Mouse (Mus musculus) thymus, adult 18-20 months (tissue): ENCODE results near the gene Ift46.
"Not testable (repeated sequence)": the region's sequence is repeated elsewhere in the genome, so short reads cannot be mapped to it uniquely, and the experiment has no call there.

ENCODE experiments used
- DNase-seq, 2 experiments: peaks; one replicate each; pipeline ENCODE4 v3.0.0; 2022; ENCODE audit warnings: mixed read lengths in 2 of 2

The Ift46 gene

GRCm38 (mm10) chr9:44736301-44736700 lies 31.4 kb upstream of the Ift46 start:
- no peak for DNase-seq

GRCm38 (mm10) chr9:44737240-44737949 lies 30.3 kb upstream of the Ift46 start:
- DNase-seq: no peak

DNA sequence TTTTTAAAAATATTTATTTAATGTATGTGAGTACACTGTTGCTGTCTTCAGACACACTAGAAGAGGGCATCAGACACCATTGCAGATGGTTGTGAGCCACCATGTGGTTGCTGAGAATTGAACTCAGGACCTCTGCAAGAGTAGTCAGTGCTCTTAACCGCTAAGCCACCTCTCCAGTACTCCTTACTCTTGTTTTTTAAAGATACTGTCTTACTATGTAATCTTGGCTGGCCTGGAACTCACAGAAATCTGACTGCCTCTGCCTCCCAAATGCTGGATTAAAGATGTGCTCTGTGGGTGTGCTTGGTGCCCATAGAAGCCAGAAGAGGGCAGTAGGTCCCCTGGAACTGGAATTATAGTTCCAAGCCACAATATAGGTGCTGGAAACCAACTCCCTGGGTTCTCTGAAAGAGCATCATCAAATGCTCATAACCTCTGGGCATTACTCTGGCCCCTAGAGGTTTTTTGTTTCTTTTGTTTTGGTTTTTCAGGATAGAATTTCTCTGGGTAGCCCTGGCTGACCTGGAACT lies 27.0 kb upstream of the Ift46 start:
- DNase-seq: no peak

- no peak for DNase-seq
Observed at GRCm38 (mm10) chr9:44745371-44745770, 22.3 kb upstream of the Ift46 start.

- DNase-seq: no peak
Observed at GRCm38 (mm10) chr9:44746666-44747065, 21.0 kb upstream of the Ift46 start.

DNA sequence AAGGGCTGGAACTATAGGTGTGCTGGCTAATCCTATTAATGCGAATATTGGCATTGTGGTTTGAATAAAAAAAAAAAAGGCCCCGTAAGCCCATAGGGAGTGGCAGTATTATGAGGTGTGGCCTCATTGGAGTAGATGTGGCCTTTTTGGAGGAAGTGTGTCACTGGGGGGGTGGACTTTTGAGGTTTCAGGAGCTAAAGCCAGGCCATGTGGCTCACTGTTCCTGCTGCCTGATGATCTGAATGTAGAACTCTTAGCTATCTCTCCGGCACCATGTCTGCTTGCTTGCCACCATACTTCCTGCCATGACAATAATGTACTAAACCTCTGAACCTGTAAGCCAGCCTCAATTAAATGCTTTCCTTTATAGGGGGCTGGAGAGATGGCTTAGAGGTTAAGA lies 20.4 kb upstream of the Ift46 start:
- DNase-seq: no peak

- DNase-seq: no peak
Observed at GRCm38 (mm10) chr9:44748473-44748872, 19.2 kb upstream of the Ift46 start.

GRCm38 (mm10) chr9:44760873-44761272 lies 6.8 kb upstream of the Ift46 start:
- DNase-seq: no peak

DNA sequence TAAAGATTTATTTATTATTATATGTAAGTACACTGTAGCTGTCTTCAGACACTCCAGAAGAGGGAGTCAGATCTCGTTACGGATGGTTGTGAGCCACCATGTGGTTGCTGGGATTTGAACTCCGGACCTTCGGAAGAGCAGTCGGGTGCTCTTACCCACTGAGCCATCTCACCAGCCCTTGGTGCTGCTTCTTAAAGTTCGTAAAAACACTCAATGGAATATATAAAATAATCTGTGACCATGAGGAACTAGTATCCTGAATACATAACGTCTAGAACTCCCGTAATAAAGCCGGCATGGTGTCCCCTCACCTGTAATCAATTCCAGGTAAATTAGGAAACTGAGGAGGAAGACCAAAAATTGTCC lies 304 bp downstream of the Ift46 start:
- DNase-seq: not testable (repeated sequence)

GRCm38 (mm10) chr9:44771376-44771775 lies 3.7 kb downstream of the Ift46 start:
- no peak for DNase-seq

DNA sequence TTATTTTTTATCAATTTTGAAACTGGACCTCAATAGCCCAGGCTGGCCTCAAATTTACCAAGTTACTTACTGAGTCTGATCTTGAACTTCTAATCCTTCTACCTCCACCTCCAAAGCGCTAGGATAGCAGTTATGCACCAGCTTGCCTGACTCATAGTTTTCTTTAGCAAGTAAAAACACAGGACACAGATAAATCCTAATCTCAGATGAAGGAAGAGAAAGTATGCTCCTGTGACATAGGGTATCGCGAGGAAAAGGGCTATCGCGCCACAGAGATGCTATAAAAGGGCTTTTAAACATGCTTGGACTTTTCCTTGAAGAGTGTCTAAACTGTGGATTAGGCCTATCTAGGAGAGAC lies 4.7 kb downstream of the Ift46 start:
- no peak for DNase-seq

DNA sequence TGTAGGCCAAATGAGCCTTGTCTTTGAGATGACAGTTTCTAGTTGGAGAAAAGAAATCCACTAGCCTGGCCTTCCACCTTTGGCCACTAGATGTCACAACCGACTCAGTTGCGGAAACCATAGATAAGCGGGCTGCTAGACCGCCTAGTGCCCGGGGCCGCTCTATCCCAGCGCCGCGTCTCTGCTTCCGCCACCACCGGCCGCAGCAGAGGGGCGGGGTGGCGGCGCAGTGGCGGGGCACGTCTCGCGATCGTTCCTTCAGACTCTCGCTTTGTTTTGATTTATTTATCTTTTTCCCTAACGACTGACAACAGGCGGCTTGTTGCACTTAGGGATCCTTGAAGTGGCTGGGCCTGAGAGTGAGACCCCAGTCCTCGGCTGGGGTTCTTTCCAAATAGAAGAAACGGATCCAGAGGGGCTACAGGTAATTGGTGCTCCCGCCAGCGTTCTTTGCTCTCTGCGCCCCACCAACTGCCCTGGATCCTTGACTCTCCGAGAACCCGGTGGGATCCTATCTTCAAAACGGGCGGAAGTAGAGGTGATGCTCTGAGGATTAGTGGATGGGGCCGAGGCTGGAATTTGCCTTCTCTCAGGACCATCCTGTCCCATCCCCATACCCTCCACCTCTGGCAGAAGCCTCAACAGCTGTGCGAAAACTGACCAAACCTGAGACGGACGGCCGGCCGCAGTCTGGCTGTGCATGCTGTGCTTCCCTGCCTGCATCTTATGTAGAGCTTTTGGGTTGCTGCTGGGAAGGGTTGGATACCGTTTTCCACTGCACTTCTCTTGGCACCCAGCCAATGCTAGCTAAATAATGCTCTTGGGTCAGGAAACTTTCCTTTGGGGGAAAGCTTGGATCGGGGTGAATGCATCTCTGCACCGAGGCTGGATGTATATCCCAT lies 5.3 kb downstream of the Ift46 start:
- DNase-seq: peak; percentile 81 to 84

- DNase-seq: no peak
Observed at GRCm38 (mm10) chr9:44792842-44793241, 25.1 kb downstream of the Ift46 start.

DNA sequence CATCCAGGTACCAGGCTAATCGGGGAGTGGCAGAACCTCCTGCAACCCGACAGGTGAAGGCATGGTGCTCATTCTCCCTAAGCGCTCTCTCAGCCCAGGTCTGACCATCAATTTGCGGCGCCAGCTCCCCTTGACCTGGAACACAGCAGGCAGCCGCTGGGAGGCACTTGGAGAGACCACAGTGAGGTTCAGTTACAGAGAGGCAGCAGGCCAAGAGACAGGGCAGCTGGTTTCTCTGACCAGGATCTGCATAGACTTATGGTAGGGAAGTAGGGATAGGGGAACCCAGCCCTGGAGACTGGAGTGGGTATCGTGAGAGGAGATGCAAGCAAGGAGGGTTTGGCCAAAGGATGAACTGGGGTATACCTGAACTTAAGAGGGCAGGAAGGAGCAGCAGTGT lies 30.6 kb downstream of the Ift46 start:
- no peak for DNase-seq

DNA sequence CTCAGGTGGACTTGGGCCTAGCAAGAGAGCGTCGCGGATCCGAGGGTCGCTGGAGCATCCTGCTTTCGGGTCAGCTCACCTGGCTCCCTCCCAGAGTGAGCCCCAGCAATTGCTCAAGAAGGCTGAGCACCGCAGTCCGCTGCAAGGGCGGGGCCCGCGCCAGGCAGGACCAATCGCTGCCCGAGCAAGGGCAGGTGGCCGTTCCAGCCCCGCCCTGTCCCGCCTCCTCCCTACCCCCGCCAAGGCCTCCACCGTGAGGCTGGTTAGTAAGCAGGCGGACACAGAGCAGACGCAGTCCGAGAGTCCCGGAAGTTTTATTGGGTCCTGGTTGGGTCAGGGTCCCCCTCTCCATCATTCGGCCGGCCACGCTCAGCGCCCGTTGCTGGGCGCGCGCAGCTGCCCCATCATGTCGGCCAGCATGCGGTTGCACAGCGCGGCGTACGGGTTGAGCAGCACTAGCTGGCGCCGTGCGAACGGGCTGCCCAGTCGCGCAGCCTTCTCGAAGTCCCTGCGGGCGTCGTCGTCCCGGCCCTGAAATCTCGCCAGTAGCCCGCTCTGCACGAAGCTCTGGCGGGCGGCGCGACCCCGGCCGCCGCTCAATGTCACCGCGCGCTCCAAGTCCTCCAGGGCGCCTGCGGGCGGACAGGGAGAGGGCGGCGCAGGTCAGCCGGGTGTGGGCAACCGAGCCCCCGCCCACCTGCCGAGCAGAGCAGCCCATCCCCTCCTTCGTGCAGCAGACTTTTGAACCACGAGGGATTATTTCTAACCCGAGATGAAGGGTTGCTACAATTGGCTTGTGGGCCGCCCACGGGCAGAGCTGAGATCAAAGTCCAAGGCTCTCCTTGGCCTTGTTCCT lies 31.6 kb downstream of the Ift46 start, which contains the start of gene Tmem25:
Tmem25 (minus strand) TSS at position 206 of the 856 bp plus-strand sequence.
- peak; percentile 47 to 52 for DNase-seq

- DNase-seq: no peak
Observed at GRCm38 (mm10) chr9:44799958-44800324, 32.2 kb downstream of the Ift46 start.

- no peak for DNase-seq
Observed at GRCm38 (mm10) chr9:44801669-44802068, 34.0 kb downstream of the Ift46 start.

GRCm38 (mm10) chr9:44802808-44803450 lies 35.2 kb downstream of the Ift46 start, which contains the start of gene Ttc36:
Gene Ttc36 (minus strand): TSS chr9:44803072.
- DNase-seq: no peak

DNA sequence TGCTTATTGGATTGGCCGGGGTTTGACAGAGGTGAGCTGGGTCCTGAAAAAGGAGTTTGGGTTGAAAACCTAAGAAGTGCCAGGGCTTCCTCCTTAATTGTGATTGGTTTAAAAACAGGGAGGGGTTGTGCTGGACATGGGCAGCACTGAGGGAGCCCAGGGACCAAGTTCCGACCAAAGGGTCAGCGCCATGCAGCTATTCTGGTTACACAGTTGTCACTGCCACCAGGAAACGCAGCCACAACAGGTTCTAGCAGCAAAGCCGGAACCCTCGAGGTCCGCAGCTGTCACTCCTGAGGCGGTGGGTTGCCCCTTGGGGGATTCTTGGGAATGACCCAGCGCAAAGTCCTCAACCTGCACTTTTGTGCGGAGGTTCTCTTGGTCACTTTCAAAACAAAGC lies 37.0 kb downstream of the Ift46 start:
- no peak for DNase-seq

- no peak for DNase-seq
Observed at GRCm38 (mm10) chr9:44805536-44805935, 37.8 kb downstream of the Ift46 start.

GRCm38 (mm10) chr9:44807141-44807540 lies 39.4 kb downstream of the Ift46 start:
- DNase-seq: no peak

DNA sequence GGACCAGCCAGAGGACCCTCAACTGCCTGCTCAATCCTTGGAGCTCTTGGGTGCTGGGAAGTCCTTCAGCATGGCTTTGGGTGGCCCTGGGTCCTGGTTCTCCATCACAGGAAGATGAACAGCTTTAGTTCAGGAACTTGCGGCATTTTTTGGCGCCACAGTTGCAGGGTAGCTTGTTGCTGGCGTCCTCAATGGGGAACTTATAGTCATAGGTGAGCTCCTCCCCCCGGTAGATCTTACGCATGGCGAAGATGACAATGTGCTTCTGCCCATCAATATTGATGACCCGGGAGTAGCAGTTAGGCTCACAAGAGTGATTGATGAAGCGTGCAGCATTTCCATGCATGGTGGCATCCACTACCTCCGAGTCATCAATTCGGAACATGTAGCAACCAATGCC lies 40.1 kb downstream of the Ift46 start:
- DNase-seq: no peak
